Mouse (Mus musculus): Measurements from ENCODE around the gene Smg7.
"Not testable (repeated sequence)": the region's sequence is repeated elsewhere in the genome, so short reads cannot be mapped to it uniquely, and the experiment has no call there.

Gene Smg7

GRCm38 (mm10) chr1:152901765-152902664, at the start of gene Smg7:
Smg7 (minus strand) TSS chr1:152902646.
- peak; percentile 20 to 61 for DNase-seq (ENCODE audit: low spot score in 2 of 2)

GRCm38 (mm10) chr1:152942977-152943376, 40.5 kb upstream of the Smg7 start:
- no peak for DNase-seq (ENCODE audit: low spot score in 2 of 2)

GRCm38 (mm10) chr1:152936365-152936764, 33.9 kb upstream of the Smg7 start:
- no peak for DNase-seq (ENCODE audit: low spot score in 2 of 2)

- no peak for DNase-seq (ENCODE audit: low spot score in 2 of 2)
These were observed 33.0 kb upstream of the Smg7 start for GRCm38 (mm10) chr1:152935476-152935875.

GRCm38 (mm10) chr1:152933962-152934361, 31.5 kb upstream of the Smg7 start:
- DNase-seq (ENCODE audit: low spot score in 2 of 2): no peak

- no peak for DNase-seq (ENCODE audit: low spot score in 2 of 2)
These were observed 19.3 kb upstream of the Smg7 start for GRCm38 (mm10) chr1:152921786-152922185.

GRCm38 (mm10) chr1:152917626-152918025, 15.2 kb upstream of the Smg7 start:
- no peak for DNase-seq (ENCODE audit: low spot score in 2 of 2)

GRCm38 (mm10) chr1:152916936-152917335, 14.5 kb upstream of the Smg7 start:
- DNase-seq (ENCODE audit: low spot score in 2 of 2): no peak

- no peak for DNase-seq (ENCODE audit: low spot score in 2 of 2)
These were observed 13.3 kb upstream of the Smg7 start for GRCm38 (mm10) chr1:152915766-152916165.

- DNase-seq (ENCODE audit: low spot score in 2 of 2): no peak
These were observed 11.3 kb upstream of the Smg7 start for GRCm38 (mm10) chr1:152913483-152914460.

GRCm38 (mm10) chr1:152904469-152904868, 2.0 kb upstream of the Smg7 start:
- DNase-seq (ENCODE audit: low spot score in 2 of 2): peak; percentile 87 to 89

GRCm38 (mm10) chr1:152903591-152904135, 1.2 kb upstream of the Smg7 start:
- no peak for DNase-seq (ENCODE audit: low spot score in 2 of 2)

- peak; percentile 95 to 99 for DNase-seq (ENCODE audit: low spot score in 2 of 2)
These were observed 445 bp upstream of the Smg7 start for GRCm38 (mm10) chr1:152902665-152903516.

- DNase-seq (ENCODE audit: low spot score in 2 of 2): no peak
These were observed 1.1 kb downstream of the Smg7 start for GRCm38 (mm10) chr1:152901419-152901764.

GRCm38 (mm10) chr1:152888086-152888485, 14.4 kb downstream of the Smg7 start:
- not testable (repeated sequence) for DNase-seq (ENCODE audit: low spot score in 2 of 2)

GRCm38 (mm10) chr1:152871031-152871430, 31.4 kb downstream of the Smg7 start:
- DNase-seq (ENCODE audit: low spot score in 2 of 2): no peak

GRCm38 (mm10) chr1:152869901-152870300, 32.5 kb downstream of the Smg7 start:
- no peak for DNase-seq (ENCODE audit: low spot score in 2 of 2)

- no peak for DNase-seq (ENCODE audit: low spot score in 2 of 2)
These were observed 55.6 kb downstream of the Smg7 start for GRCm38 (mm10) chr1:152846856-152847255.

- no peak for DNase-seq (ENCODE audit: low spot score in 2 of 2)
These were observed 57.2 kb downstream of the Smg7 start for GRCm38 (mm10) chr1:152845211-152845730.

GRCm38 (mm10) chr1:152844634-152845033, 57.8 kb downstream of the Smg7 start:
- no peak for DNase-seq (ENCODE audit: low spot score in 2 of 2)

- DNase-seq (ENCODE audit: low spot score in 2 of 2): no peak
These were observed 61.4 kb downstream of the Smg7 start for GRCm38 (mm10) chr1:152841057-152841456.
